In the genomic region with DNA sequence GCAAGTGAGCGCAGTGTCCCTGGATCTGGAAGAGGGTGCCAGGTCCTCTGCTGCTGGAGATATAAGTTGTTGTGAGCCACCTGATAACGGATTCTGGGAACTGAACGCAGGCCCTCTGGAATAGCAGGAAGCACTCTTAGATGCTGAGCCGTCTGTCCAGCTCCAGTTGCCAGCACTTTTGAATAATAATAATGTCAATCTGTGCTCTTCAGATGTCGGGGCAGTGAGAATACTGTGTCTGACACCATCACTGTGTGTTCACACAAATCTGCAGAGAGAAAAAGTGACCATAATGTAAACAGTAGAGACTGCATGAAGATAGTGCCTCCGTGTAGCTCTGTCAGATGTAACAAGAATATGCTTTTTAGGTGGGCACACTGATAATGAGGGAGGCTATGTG, we compare ENCODE assay signal across 22 mouse cellular contexts. TPM values are rescaled to one million over a fixed set of nuclear protein-coding genes. Genes with fewer than 3 reads are reported as not detected.
"Had no signal": no experiment of that assay in that cellular context is flagged by ENCODE, and none has a peak within 500 bp of the region (broad histone marks: within the 10 kb centered on the region; RNA-seq: fewer than 3 reads in every experiment).

No protein-coding gene starts in this region.

- ATAC-seq: lung, postnatal 0 days; midbrain, embryonic 16.5 days had no signal

- H3K27ac ChIP-seq: left cerebral cortex, adult 2 months; liver, embryonic 13.5 days; macrophage; midbrain, embryonic 12.5 days; neural tube, embryonic 13.5 days; stomach, embryonic 15.5 days had no signal

- H3K9ac ChIP-seq: liver, embryonic 13.5 days; lung, embryonic 14.5 days; midbrain, embryonic 12.5 days; neural tube, embryonic 13.5 days; stomach, embryonic 15.5 days had no signal

- H3K9me3 ChIP-seq: stomach, embryonic 15.5 days had no signal

- H3K4me2 ChIP-seq: liver, embryonic 13.5 days; lung, embryonic 14.5 days; midbrain, embryonic 12.5 days; neural tube, embryonic 13.5 days; stomach, embryonic 15.5 days had no signal

- H3K27me3 ChIP-seq: liver, embryonic 13.5 days; midbrain, embryonic 12.5 days; neural tube, embryonic 13.5 days; stomach, embryonic 15.5 days had no signal

- DNase-seq: kidney, adult 9 months; kidney, postnatal 14 days; kidney, postnatal 4 days; liver, embryonic 13.5 days; lung, embryonic 14.5 days; retina, postnatal 1 day; right cerebral cortex, postnatal 25 days; spleen, adult 18-20 months; thymus, postnatal 25 days had no signal

- H3K4me3 ChIP-seq: left cerebral cortex, adult 2 months; liver, embryonic 13.5 days; midbrain, embryonic 12.5 days; myocyte; neural tube, embryonic 13.5 days; stomach, embryonic 15.5 days had no signal

- H3K36me3 ChIP-seq: liver, embryonic 13.5 days; midbrain, embryonic 12.5 days; neural tube, embryonic 13.5 days; stomach, embryonic 15.5 days had no signal

- H3K4me1 ChIP-seq: liver, embryonic 13.5 days; neural tube, embryonic 13.5 days; stomach, embryonic 15.5 days had no signal

RNA-seq across cellular contexts. Expression of a gene that starts 38.9 kb away (rescaled TPM):
- total RNA-seq: megakaryocyte, adult 5-6 weeks; monocyte, adult 5-6 weeks; neutrophil, adult 5-6 weeks had no signal
- polyA plus RNA-seq: liver, adult 2 months; macrophage; myocyte; thymus, postnatal 0 days had no signal
